Mouse (Mus musculus) small intestine, adult 2 months (tissue): ENCODE data around the gene Cnot6l.

Experiments
- CTCF ChIP-seq: fragments of 200-500 bp; IDR thresholded peaks from 2 replicates; pipeline ENCODE4 v1.5.1; 2012; ENCODE audit warnings: low read depth, mild to moderate bottlenecking, control low read depth, inconsistent platforms, low read length, moderate library complexity, mixed read lengths; ENCODE audit not compliant: insufficient replicate concordance, insufficient read length; ENCODE audit errors: extremely low read depth
- POLR2A ChIP-seq: fragments of 200-500 bp; IDR thresholded peaks from 2 replicates; pipeline ENCODE4 v1.6.1; 2012; ENCODE audit warnings: low read depth, mild to moderate bottlenecking, control low read depth, inconsistent platforms, low read length, moderate library complexity

GRCm38 (mm10) chr5:96041507-96042104 is 122.4 kb downstream of the Cnot6l start:
- no peak for TF ChIP-seq CTCF
- no peak for TF ChIP-seq POLR2A
